Mouse (Mus musculus): Measurements from ENCODE around the gene Ybey. TPM values are rescaled to one million over a fixed set of nuclear protein-coding genes. Genes with fewer than 3 reads are reported as not detected.

The Ybey gene
- polyA plus RNA-seq (2012; rRNA removed), result 1.4 and 1.5 TPM in 2 replicates

GRCm38 (mm10) chr10:76468203-76469162, at the start of gene Ybey, which contains the start of gene Mcm3ap:
Gene Ybey, minus strand, starts transcription at chr10:76469114.
Gene Mcm3ap, plus strand, starts transcription at chr10:76468927.

GRCm38 (mm10) chr10:76448851-76449250, 20.1 kb downstream of the Ybey start, which contains the start of gene 2610028H24Rik:
Gene 2610028H24Rik, plus strand, starts transcription at chr10:76449081.

DNA sequence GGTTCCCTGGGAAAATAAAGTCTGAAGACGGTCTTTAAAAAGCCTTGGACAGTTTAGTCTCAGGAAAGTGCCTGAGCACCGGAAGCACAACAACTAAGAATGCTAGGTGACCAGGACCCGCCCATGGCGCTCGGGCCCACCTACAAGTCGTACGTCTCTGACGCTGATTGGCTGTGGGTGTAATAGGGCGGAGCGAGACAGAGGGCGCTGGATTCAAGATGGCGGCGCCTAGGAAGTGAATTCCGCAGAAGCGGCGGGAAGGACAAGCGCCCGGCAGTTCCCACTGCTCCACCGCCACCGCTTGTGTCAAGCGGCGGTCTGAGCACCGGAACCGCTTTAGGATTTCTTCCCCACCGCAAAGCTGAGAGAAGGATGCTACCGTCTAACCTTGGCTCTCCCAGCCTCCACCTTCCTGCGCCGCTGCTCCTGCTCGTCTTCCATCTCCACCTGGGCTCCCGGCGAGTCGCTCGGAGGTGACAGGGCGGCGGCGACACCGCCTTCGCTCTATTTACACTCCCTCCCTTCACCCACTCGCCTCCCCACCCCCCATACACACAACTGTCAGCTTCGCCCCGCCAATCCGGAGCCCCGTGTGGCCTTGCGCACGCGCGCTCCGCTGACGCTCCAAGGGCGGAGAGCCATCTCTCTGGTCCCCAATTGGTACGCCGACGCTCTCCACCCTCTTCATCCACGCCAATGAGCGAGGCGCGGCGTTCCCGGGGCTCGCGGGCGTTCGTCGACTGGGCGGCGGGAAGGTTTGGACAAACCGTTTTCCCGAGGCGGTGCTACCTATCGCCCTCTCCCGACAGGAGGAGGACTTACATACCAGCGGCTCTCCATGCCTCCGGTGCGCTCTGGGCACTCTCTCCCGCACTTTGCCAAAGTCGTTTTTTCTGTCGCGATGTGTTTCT, 26.5 kb downstream of the Ybey start, which contains the start of gene Pcnt:
TSS of gene Pcnt (minus strand) at position 609 of the 911 bp plus-strand sequence.

GRCm38 (mm10) chr10:76440281-76440680, 28.6 kb downstream of the Ybey start, which contains the start of gene AC141477.1:
Gene AC141477.1, minus strand, starts transcription at chr10:76440444.

Other genes starting within 250 kb of the Ybey start
- 3.2 and 4.0 TPM in 2 replicates for gene Prmt2, start 231.2 kb downstream of the Ybey start, polyA plus RNA-seq (2012; rRNA removed)
- 0.03 and 0.11 TPM in 2 replicates for gene S100b, start 215.3 kb downstream of the Ybey start, polyA plus RNA-seq (2012; rRNA removed)
- 1.8 TPM in 2 replicates for gene Dip2a, start 123.8 kb downstream of the Ybey start, polyA plus RNA-seq (2012; rRNA removed)
- not detected in 2 replicates for gene AC141477.1, start 28.7 kb downstream of the Ybey start, polyA plus RNA-seq (2012; rRNA removed)
- gene Pcnt, start 26.3 kb downstream of the Ybey start, polyA plus RNA-seq (2012; rRNA removed), result 18.5 and 20.9 TPM in 2 replicates
- gene 2610028H24Rik, start 20.0 kb downstream of the Ybey start, polyA plus RNA-seq (2012; rRNA removed), result not detected in 2 replicates
- gene Mcm3ap, start 187 bp downstream of the Ybey start, polyA plus RNA-seq (2012; rRNA removed), result 11.1 and 12.2 TPM in 2 replicates
- gene Lss, start 62.5 kb upstream of the Ybey start, polyA plus RNA-seq (2012; rRNA removed), result 28.7 and 31.6 TPM in 2 replicates
- 0.05 and 0.08 TPM in 2 replicates for gene Spatc1l, start 93.2 kb upstream of the Ybey start, polyA plus RNA-seq (2012; rRNA removed)
- gene Ftcd, start 106.5 kb upstream of the Ybey start, polyA plus RNA-seq (2012; rRNA removed), result 22.2 and 30.1 TPM in 2 replicates
- gene Col6a2, start 154.5 kb upstream of the Ybey start, polyA plus RNA-seq (2012; rRNA removed), result 4.3 and 8.4 TPM in 2 replicates

All from liver, embryonic 14 days (tissue).